Mouse (Mus musculus) gastrocnemius, postnatal 4 days (tissue): ENCODE data around the gene Necab2. TPM values are rescaled to one million over a fixed set of nuclear protein-coding genes. Genes with fewer than 3 reads are reported as not detected.

Experiments
- DNase-seq, 2 experiments: peaks; one replicate each; pipeline ENCODE4 v3.0.0; 2021 to 2022; ENCODE audit warnings: low spot score in 2 of 2, mixed read lengths in 2 of 2
- long read RNA-seq, 2 experiments: library from polyadenylated mRNA; stranded (forward); transcript quantifications; one replicate each; pipeline ENCODE4 v2.0.0; 2021
- total RNA-seq, 2 experiments: library from RNA; stranded (reverse); gene quantifications; 2 replicates each; pipeline ENCODE4 v1.2.3; 2021

The Necab2 gene
- total RNA-seq, result under 1 TPM; 0.59 to 0.78 TPM
- long read RNA-seq, experiment 1, result 0 reads
- long read RNA-seq, experiment 2, result 0 reads

DNA sequence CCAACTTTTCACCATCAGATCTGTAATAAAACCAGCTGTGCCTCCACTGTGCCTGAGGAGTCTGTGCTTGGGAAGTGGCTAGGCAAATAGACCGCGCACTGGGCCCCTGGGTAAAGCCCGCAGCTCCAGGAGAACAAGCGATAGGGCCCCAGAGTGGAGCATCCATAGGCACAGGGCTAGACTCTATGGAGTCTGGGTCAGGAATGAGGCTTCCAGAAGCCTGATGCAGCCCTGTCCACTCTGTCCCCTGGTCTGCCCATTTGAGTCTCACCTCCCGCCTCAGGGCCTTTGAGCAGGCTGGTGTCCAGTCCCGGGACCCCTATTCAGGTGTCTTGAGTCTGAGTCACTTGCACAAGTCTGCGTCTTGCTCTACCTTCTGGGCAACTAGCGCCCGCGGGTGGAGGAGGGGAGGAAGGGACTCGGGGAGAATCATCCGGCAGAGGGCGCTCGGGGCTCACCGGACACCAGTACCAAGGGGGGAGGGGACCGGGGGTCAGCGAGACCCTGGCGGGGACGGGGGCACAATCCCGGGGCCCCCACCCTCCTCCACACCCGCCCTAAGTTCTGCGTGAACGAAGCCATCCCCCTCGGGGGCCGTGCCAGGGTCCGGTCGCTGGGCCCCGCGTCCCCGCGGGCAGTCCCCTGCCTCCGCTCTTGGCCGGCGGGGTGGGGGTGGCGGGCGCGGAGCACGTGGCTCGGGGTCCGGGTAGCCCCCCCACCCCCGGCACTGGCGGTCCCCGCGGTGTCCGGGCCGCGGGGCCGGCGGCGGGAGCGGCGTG, at the start of gene Necab2:
Necab2 (plus strand) TSS at position 509 of the 779 bp plus-strand sequence.
- peak; percentile 77 to 84 for DNase-seq

DNA sequence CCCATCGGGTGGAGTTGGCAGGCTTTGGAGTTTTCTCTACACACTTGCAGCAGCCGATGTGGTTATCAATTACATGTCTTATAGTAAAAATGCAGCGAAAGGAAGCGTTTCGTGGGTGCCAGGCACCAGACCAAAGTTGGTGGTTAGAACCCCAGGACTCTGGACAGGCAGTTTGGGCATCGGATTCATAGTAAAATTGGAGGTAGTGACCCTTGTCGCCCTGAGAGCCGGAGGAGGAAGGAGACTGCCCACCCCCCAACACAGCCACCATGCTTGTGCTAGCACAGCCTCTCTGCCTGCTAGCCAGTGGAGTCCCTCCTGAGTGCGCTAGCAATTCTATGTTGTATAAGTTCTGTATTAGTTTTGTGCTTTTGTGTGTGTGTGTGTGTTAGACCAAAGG, 48.0 kb upstream of the Necab2 start:
- no peak for DNase-seq

DNA sequence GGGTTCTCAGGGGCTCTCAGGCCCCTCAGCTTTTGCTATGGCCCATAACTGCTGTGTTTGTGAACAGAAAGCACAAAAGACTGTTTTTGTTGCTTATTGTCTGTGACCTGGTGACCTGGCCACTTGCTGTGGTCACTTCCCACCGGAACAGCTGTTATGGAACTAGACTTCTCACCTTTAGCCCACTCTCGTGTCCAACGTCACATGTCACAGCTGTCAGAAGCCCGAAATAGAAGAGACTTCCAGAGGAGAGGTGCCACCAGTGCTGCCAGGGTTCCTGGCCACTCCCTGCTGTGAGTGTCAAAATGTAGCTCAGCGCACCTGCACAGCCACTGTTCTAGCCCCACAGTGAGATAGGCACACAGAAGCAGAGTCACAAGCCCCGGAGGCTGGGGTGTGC, 47.3 kb upstream of the Necab2 start:
- no peak for DNase-seq

DNA sequence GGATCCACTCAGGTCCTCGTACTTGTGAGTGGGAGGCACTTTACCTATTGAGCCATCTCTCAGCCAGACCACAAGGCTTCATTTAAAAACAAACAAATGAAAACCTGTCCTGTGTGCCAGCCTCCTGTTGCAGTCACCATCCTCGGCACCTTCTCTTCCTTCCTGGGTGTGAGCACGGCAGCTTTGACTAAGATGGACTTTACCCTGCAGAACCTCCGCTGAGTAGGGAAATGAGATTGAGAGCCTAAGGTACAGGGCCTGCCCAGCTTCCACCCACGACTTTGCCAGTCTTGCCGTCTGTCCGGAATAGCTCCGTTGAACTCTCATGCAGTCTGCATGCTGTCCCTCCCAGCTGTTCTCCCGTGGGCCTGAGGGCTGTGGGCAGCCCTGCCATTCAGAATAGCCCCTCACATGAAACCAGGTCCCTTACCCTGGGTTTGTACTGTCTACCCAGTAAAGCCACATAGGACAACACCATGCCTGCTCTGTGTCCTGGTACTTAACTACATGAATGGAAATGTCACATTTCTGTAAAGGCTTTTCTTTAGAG, 46.3 kb upstream of the Necab2 start:
- DNase-seq, result no peak

DNA sequence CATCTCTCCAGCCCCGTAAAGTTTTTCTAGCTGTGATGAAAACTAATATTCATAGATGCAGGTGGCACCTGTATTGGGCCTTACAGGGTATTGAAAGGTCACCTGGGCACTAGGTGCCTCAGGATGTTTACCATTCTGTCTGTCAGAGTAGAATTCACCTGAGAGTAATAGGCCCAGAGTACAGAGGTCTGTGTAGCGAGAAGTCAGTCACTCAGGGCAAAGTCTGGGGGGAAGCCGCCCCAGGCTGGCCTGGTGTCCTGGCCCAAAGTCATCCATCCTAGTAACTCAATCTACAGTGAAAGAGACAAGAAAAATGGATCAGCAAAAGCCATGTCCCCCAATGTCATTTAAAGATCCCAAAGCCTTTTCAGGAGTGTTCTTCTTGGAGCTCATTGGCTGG, 45.6 kb upstream of the Necab2 start:
- no peak for DNase-seq

DNA sequence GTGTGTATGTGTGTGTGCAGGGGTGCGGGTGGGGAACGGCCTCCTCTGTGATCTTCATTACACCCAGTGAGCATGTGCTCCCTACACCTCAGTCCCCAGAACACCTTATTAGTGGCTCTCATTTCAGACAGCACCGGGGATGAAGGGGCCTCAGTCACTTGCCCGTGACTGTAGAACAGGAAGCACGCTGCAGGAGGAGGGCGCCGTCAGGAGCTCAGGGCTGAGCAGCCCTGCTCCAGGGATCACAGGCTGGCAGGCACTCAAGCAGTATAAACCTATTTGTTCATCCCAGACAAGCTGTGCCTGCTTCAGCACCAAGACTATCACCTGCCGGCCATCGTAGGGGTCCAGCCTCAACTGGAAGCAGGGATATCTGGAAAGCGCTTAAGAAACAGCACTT, 42.6 kb upstream of the Necab2 start:
- no peak for DNase-seq

DNA sequence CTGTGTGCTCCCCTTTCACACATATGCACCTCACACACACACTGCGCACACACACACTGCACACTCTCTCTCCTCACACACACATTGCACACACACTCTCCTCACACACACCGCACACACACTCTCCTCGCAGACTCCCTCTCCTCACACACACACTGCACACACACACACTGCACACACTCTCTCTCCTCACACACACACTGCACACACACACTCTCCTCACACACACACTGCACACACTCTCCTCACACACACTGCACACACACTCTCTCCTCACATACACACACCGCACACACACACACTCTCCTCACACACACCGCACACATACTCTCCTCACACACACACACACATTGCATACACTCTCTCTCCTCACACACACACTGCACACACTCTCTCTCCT, 41.9 kb upstream of the Necab2 start:
- DNase-seq, result no peak

DNA sequence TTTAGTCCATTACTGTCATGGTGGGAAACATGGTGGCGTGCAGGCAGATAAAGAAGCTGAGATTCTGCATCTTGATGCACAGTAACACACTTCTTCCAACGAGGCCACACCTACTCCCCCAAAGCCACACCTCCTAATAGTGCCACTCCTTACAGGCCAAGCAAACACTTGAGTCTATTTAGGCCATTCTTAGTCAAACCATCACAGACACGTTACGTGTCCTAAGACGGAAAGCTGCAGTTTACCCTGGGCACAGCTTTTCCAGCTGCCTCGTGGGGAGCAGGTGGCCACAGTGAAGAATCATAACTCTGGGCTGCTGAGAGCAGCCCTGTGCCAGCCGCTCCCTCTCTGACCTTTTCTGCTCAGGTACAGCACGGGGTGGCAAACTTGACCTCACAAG, 38.2 kb upstream of the Necab2 start:
- no peak for DNase-seq

DNA sequence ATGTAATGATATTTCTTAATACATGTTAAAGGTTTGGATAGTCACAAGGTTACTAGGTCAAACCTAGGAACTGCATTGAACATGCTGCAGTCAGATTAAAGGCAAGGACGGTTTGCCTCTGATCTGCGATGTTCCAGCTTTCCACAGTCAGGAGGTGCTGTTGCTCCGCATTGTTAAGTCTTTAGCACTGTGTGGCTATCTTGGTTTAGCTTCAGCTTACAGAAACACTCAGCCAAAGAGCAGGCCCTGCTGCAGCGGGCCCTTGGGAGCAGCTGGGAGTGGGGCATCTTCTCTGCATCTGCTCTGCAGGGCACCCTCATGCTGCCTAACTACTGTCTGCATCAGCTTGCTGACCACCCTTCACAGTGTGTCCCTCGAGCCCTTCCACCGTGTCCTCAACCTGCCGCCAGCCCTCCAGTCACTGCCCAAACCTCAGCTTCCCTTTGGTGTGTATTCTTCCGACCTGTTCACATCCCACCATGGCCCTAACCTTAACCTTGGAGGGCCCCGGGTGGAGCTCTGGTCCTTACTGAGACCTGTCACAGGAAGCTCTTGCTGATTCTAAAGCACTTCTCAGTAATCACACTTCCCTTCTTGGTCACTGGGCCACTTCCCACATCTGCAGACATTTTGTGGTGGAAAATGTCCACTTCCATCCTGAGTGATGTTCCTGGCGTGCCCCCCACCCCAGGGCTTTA, 34.3 kb upstream of the Necab2 start:
- DNase-seq, result no peak

DNA sequence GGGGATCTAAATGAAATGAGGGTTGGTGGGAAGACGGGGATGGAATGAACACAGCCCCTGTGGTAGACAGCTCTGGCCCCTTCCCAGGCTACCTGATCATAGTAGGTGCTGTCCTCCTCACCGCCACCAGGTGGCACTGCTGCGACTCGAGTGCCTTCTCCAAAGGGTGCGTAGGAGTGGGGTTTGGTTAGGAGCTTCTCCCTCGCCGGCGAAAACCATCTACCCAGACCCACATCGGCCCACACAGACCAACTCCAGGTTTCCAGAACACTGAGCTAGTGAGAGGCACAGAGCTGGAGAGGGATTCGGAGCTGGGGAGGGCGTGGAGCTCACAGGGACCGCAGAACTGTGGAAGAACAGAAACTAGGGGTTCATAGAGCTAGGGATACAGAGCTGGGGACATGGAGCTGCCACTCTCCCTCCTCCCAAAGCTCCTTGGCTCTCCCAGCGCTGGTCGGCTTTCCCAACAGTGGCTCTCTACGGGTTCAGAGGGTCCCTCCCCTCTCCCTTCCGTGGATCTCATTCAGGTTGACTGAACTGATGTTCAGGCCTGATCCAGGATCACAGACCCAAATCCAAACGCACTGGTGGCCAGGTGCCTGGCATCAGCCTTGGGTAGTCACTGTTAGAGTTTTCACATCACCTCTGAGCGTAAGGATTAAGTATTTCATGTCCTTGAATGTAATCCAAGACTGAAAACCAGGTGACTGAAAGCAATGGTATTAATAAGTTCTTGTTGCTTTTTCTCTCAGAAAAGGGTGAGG, 33.6 kb upstream of the Necab2 start:
- DNase-seq, result peak; percentile 66 to 75

DNA sequence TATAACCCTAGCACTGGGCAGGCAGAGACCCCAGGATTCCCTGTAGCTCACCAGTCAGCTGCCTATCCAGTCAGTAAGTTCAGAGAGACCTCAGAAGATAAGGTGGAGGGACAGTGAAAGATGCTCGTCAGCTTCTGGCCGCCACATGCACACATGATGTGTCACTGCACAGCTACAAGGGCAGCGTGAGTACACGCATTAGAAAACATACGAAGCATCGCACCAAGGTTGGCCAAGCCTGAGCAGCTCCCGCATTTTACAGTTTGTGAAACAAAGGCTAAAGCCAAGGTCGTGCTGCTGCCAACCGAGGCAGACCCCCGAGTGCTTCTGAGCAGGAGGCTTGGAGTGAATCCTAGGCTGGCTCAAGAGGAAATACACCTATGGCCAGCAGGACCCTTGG, 32.9 kb upstream of the Necab2 start:
- DNase-seq, result no peak

DNA sequence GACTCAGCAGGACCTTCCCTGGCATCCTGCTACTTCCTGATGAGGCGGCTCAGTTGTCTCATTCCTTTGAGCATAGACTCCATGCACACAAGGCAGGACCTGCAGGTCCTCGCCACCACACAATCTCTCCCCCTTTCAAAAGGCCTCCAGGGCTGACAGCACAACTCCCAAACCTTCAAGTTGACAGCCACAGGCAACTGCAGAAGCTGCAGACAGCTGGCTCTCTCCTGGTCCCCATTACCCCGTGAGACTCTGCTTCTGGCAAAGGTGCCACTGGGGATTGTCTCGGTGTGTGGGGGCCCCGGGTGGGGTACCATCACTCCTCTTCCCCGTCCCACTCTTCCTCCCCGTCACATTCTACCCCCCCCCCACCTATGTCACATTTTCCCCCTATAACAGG, 26.2 kb upstream of the Necab2 start:
- no peak for DNase-seq

DNA sequence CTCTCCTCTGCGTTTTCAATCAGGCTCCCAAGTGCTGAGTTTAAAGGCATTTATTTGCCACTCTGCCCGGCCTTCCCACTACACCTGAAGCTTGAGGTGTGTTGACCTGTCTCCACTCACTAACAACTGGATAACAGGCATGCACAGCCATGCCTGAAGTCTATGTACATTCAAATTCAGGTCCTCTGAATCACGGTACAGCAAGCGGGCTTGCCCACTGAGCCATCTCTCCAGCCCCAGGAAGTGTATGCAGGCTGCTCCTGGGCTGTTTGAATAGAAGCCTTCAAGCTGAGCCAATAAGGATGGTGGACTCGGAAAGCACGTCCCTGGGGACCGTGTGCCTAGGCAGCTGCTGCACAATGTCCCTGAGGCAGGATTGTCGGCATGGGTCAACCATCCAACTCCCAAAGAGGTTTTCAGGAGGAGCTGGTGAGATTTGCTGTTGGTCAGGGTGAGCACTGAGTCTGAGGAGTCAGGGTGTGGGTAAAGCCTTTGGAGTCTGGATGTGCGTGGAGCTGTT, 24.9 kb upstream of the Necab2 start:
- DNase-seq, result no peak

DNA sequence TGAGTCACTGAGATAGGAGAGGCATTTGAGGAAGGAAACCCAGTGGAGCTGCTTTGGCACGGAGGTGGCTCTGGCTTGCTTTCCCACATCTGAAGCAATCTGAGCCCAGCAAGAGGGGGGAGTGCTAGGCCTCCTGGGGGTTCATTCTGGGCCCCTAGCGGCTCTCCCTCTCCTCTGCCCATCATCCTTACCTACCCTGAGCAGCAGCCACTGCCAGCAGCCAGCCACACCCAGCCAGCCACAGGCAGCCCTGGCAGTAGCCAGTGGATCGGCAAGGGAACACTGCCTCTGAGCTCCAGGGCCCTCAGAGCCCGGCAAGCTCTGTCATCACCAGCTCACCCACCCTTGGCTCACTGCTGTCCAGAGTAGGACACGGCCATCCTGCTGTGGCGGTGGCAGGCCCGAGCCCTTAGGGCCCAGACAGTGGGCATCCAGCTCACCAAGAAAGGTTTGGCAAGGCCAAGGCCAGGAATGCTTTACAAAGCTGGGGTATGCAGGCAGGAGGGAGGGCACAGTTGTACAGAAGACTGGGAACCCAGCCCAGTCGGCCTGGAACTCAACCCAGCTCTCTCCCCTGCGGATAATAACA, 24.3 kb upstream of the Necab2 start:
- DNase-seq, result no peak

DNA sequence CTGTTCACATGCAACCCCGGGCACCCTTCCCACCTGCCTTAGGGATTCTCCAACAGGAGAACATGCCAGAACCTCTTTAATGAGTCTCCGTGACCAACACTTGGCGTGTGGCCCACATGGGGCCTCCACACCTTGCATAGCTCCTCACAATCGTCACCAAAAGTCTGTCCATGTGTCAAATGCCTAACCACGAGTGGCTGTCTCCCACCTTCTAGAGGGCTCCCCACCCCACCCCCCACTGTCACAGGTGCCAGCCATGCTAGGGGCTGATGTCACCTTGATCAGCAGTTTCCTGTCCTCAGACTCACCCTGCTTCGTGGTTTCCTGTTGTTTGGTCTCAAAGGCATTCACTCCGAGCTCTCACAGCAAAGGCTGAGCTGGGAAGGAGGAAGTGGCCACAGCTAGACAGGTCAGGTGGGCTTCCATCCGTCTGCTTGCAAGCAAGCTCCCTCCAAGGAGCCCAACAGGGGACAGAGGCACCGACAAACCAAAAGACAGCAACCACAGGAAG, 22.8 kb upstream of the Necab2 start:
- no peak for DNase-seq

DNA sequence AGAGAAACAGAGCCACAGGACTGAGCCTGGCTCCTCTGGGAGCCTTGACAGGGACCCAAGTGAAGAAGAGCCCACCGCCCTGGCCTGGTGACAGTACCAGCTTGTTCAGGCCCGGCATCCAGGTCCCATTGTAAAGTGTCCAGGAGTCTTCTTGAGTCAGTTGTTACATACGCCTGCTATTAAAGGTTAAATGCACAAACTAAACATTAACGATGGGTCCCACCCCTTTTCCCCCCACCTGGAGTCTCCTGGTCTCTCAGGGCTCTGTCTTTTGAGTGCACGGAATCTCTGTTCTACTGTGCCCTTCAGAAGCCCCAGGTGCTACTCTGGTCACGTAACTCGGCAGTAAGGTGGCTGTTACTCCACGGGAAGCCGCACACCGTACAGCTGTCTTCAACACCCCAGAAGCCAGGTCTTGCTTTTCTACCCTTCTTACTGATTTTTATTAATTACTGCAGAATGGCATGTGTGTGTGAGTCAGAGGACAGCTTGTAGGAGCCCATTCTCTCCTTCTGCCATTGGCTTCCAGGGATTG, 22.3 kb upstream of the Necab2 start:
- DNase-seq, result no peak

DNA sequence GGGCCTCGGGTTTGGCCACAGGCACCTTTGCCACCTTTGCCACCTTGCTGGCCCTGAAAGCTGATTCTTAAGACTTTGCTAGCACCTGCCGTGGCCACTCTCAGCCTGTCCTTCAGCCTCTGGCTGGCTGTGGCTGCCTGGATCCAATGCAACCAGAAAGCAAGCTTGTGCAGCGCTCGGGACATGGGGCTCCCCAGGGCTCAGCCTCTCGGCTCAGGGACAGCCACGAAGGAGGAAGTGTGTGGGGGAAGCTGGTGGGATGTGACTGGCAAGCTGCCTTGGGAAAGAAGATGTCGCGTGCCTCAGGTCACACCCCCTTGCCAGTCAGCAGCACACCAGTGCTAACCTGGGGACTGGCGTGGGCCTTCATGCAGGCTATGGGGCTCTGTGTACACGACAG, 21.8 kb upstream of the Necab2 start:
- DNase-seq, result no peak

DNA sequence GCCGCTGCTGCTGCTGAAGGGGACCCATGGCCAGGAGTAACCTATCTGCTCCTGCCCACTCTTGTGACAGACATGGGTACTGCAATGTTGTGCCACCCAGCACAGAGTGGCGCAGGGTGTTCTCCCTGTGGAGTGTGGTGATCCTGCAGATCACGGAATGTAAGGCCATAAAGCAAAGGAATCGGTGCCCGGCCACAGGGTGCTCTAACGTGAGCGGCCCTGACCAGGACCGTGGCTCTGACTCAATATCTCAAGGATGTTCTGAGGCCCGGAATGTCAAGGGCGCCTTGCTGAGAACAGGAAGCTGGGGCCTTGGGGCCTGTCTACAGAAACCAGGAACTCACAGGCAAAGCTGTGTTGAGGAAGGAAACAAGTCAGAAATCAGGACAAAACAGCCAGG, 21.0 kb upstream of the Necab2 start:
- DNase-seq, result no peak

DNA sequence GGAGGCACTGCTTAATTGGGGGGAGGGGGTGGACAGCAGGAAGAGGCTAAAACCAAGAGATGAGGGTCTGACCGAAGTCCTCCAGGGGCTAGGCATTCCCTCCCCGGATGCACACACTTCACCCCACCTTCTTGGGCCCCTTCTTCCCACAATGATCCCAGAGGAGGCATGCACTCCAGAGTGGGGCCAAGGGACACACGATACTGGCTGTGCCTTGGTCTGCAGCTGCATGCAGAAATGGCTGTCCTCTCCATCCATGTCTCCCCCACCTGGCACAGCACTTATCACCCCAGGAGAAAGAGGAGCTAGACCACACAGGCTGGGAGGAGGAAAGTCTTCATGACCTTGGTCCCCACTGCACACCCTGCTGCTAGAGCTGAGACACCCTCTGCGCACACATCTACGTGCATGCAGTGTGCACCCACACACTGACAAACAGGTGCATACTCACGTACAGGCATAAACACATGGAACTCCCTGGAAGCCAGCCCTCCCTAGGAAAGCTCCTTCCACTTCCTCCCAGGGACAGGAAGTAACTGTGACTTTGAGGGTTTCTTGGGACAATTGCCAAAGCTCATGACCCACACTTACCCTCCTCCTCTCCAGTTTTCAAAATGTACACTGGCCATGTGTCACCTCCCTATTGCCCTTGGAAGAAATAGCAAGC, 20.3 kb upstream of the Necab2 start:
- no peak for DNase-seq
